Mouse (Mus musculus) macrophage (primary cell): ENCODE data around the gene Hsf2bp. TPM values are rescaled to one million over a fixed set of nuclear protein-coding genes. Genes with fewer than 3 reads are reported as not detected.

Experiments
- H3K27ac ChIP-seq: fragments of 350-480 bp; formaldehyde crosslinking; 2 replicates; pipeline ENCODE4 v1.9.0; 2021
- H3K36me3 ChIP-seq: fragments of 350-480 bp; formaldehyde crosslinking; 2 replicates; pipeline ENCODE4 v1.9.0; 2021; ENCODE audit errors: inconsistent target
- H3K4me3 ChIP-seq: fragments of 350-480 bp; formaldehyde crosslinking; 2 replicates; pipeline ENCODE4 v1.9.0; 2021; ENCODE audit errors: inconsistent target
- H3K79me2 ChIP-seq: fragments of 350-480 bp; formaldehyde crosslinking; 2 replicates; pipeline ENCODE4 v1.9.0; 2021; ENCODE audit errors: inconsistent target
- WGBS: methylation state at CpG from one replicate; pipeline ENCODE4 v1.1.7; 2026; ENCODE audit warnings: inconsistent platforms; ENCODE audit not compliant: missing documents; 5-methylcytosine and 5-hydroxymethylcytosine counted together
- polyA plus RNA-seq: library from polyadenylated mRNA; stranded (reverse); fragments of 250-400 nt; gene quantifications from 3 replicates; pipeline ENCODE4 v1.2.4, GENCODE M21; 2018; ENCODE audit warnings: inconsistent platforms

Hsf2bp gene
- polyA plus RNA-seq, 1 experiment from 2014 or later, result not detected

DNA sequence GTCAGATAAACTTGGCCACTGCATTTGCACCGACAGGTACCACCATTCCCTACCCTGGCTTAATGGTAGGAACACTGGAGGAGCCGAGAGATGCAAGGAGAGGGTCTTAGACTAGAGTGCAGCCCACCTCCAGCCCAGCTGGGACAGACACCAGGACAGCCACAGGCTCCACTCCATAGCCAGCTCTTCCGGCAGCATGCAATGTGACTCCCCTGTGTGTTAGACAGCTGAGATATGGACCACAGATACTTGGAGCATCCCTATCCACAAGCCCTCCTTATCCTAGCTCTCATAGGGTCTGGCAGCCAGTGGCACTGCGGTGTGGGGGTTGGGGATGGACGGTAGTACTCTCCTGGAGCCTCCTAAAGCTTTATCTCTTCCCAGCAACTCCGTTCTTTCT lies 107.1 kb downstream of the Hsf2bp start:
- Histone ChIP-seq H3K36me3 (no peaks in the 10 kb centered on the region), H3K79me2 (no peaks in the 10 kb centered on the region), H3K4me3 (no peak overlapping the region), H3K27ac (no peak overlapping the region)
- WGBS, result 98% methylated on average over 5 of the region's 6 CpGs

GRCm38 (mm10) chr17:31927895-31928626 lies 108.1 kb downstream of the Hsf2bp start:
- 84% methylated on average over 10 of the region's 10 CpGs for WGBS
- H3K4me3 ChIP-seq, result no peak overlapping the region
- H3K36me3 ChIP-seq, result no peaks in the 10 kb centered on the region
- no peak overlapping the region for H3K27ac ChIP-seq
- no peaks in the 10 kb centered on the region for H3K79me2 ChIP-seq

GRCm38 (mm10) chr17:31924229-31924628 lies 111.9 kb downstream of the Hsf2bp start:
- Histone ChIP-seq H3K27ac (no peak overlapping the region), H3K36me3 (no peaks in the 10 kb centered on the region), H3K79me2 (no peaks in the 10 kb centered on the region), H3K4me3 (no peak overlapping the region)
- WGBS, result 89% methylated on average over 4 of the region's 4 CpGs

- Histone ChIP-seq H3K36me3 (no peaks in the 10 kb centered on the region), H3K27ac (no peak overlapping the region), H3K79me2 (no peaks in the 10 kb centered on the region), H3K4me3 (no peak overlapping the region)
- WGBS, result 67% methylated on average over 7 of the region's 7 CpGs
Observed at GRCm38 (mm10) chr17:31923310-31923970, 112.7 kb downstream of the Hsf2bp start.

- Histone ChIP-seq H3K4me3 (no peak overlapping the region), H3K79me2 (no peaks in the 10 kb centered on the region), H3K36me3 (no peaks in the 10 kb centered on the region), H3K27ac (no peak overlapping the region)
- 76% methylated on average over 8 of the region's 9 CpGs for WGBS
Observed at GRCm38 (mm10) chr17:31920589-31921190, 115.5 kb downstream of the Hsf2bp start.

DNA sequence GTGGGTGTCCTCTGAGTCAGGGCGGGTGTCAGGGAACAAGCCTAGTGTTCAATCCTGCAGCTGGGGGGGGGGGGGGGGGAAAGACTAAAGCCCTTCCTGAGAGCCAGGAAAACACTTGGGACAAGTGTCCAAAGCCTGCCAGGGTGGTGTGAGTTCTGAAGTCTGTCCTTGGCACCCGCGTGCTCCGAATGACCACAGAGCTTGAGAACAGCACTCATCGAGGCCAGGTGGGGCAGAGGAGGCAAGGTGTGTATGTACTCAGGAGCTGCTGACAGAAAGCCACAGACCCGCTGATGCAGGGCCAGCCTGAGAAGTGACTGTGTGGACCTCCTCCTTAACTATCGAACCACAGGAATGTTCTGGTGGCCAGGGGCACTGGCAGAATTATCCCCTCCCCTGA lies 116.5 kb downstream of the Hsf2bp start:
- H3K4me3 ChIP-seq, result no peak overlapping the region
- WGBS, result 89% methylated on average over 7 of the region's 7 CpGs

DNA sequence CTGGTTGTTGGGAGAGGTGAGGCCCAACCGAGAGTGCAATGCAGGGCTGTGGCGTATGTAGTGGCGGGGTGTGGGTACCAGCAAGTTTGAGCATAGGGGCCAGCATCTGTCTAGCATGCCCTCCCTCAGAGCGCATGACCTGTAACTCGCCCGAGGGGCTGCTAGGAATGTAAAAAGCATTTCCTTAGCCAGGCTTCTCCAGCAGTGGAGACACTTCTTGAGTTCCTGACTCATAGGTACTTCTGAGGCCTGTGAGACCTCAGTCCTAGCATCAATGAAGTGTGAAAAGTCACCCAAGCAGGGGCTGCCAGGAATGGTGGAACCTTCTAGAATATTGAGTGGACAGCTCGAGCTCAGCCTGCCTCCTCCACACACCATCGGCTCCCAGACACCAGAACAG lies 117.8 kb downstream of the Hsf2bp start:
- WGBS, result 84% methylated on average over 8 of the region's 8 CpGs
- Histone ChIP-seq H3K4me3 (no peak overlapping the region), H3K27ac (no peak overlapping the region), H3K36me3 (no peaks in the 10 kb centered on the region), H3K79me2 (no peaks in the 10 kb centered on the region)

More for the DNA sequence above, 116.5 kb downstream of the Hsf2bp start:
- Histone ChIP-seq H3K36me3 (no peaks in the 10 kb centered on the region), H3K27ac (no peak overlapping the region), H3K79me2 (no peaks in the 10 kb centered on the region)

GRCm38 (mm10) chr17:31916461-31916775 lies 119.7 kb downstream of the Hsf2bp start:
- Histone ChIP-seq H3K27ac (no peak overlapping the region), H3K79me2 (no peaks in the 10 kb centered on the region), H3K4me3 (no peak overlapping the region), H3K36me3 (no peaks in the 10 kb centered on the region)
- WGBS, result 85% methylated on average over 6 of the region's 6 CpGs

DNA sequence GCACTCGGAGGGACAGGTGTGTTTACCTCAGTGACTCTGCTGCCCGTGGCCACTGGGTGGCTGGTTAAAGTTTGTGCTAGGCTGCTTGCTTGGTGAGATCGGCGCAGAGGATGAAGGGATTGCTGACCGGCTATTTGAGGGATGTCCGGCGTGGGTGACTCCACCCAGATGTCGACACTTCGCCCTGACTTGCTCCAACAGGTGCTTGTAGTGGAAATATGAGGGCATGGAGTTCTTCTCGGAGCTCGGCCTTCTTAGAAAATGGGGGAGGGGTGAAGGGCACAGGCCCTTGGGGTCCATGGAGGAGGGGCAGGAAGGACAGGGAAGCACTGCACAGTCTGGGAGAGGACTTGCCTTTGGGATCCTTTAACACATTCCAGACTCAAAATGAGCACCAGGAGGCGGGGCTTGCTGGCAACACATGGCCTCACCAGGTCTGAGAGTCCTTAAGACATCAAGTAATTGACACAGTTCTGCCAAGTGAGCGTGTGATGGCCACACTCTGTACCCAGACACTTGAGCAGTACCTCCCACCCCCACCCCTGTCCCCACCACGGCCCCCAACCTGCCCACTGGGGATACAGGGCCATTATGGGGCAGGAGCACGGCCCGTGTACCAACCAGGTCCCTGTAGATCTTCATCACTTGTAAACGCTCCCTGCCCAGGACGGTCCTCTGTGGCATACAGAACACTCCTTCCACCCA lies 120.2 kb downstream of the Hsf2bp start:
- Histone ChIP-seq H3K79me2 (no peaks in the 10 kb centered on the region), H3K27ac (no peak overlapping the region), H3K4me3 (no peak overlapping the region), H3K36me3 (no peaks in the 10 kb centered on the region)
- 87% methylated on average over 18 of the region's 18 CpGs for WGBS

DNA sequence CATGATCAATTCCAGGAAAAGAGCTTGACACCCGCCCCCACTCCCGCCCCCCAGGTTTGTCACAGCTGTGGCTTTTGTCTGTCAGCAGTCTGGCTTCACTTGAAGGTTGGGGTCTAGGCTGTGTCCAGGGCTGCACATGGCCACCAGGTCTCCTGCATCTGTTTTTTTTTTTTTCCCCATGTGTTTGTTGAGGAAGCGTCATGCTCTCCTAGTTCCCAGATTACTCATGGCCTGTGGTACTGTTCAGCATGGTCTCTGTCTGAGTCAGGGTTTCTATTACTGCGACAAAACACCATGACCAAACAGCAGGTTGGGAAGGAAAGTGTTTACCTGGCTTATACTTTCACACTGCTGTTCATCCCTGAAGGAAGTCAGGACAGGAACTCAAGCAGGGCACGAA lies 121.8 kb downstream of the Hsf2bp start:
- WGBS, result 91% methylated on average over 5 of the region's 5 CpGs
- no peak overlapping the region for H3K4me3 ChIP-seq
- no peaks in the 10 kb centered on the region for H3K36me3 ChIP-seq
- no peaks in the 10 kb centered on the region for H3K79me2 ChIP-seq
- H3K27ac ChIP-seq, result no peak overlapping the region

GRCm38 (mm10) chr17:31912881-31913662 lies 123.1 kb downstream of the Hsf2bp start:
- no peak overlapping the region for H3K27ac ChIP-seq
- H3K79me2 ChIP-seq, result no peaks in the 10 kb centered on the region
- no peak overlapping the region for H3K4me3 ChIP-seq
- WGBS, result 91% methylated on average over 18 of the region's 18 CpGs
- no peaks in the 10 kb centered on the region for H3K36me3 ChIP-seq

- Histone ChIP-seq H3K36me3 (no peaks in the 10 kb centered on the region), H3K4me3 (no peak overlapping the region), H3K79me2 (no peaks in the 10 kb centered on the region), H3K27ac (no peak overlapping the region)
- 94% methylated on average over 16 of the region's 16 CpGs for WGBS
Observed at GRCm38 (mm10) chr17:31912387-31912786, 123.8 kb downstream of the Hsf2bp start.

DNA sequence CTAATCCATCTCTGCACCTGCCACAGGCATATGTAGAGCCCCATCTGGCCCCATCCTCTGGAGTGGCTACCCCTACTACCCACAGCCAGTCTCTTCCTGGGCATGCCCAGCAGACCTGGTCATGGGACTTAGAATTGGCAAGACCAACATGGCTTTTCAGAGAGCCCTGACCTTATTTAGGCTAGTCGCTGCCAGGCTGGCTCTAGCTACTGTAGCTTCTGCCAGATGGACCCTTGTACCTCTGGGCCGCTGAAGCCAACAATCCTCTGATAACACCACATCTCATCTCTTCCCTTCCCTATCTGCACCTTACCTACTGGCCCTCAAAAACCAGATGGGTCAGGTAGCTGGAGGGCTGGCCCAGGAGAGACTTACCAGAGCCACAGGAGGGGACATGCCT lies 127.2 kb downstream of the Hsf2bp start:
- WGBS, result 100% methylated on average over 2 of the region's 2 CpGs
- H3K36me3 ChIP-seq, result no peaks in the 10 kb centered on the region
- no peaks in the 10 kb centered on the region for H3K79me2 ChIP-seq
- no peak overlapping the region for H3K4me3 ChIP-seq
- H3K27ac ChIP-seq, result no peak overlapping the region

DNA sequence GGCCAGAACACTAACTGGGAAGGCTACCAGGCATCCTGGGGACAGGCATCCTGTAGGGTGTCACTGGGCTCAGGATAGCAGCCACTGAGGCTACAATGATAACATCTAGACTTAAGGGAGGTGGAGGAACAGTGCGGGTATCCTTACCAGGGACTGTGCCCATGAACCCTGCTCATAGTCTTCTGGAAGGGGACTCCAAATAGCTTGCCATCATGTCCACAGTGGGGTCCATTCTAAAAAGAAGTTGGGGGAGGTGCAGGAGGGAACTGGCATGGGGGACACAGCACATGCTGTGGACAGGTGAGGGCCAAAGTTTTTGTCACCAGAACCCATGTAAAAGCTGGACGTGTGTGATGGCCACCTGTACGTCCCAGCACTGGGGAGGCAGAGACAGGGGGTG lies 129.7 kb downstream of the Hsf2bp start:
- H3K4me3 ChIP-seq, result no peak overlapping the region

More for the DNA sequence above, 129.7 kb downstream of the Hsf2bp start:
- peak overlapping the region; percentile 59 for H3K27ac ChIP-seq
- H3K36me3 ChIP-seq, result no peaks in the 10 kb centered on the region
- no peaks in the 10 kb centered on the region for H3K79me2 ChIP-seq
- WGBS, result 100% methylated on average over 3 of the region's 3 CpGs
